20 mouse cellular contexts compared by ENCODE assay signal in the genomic region with DNA sequence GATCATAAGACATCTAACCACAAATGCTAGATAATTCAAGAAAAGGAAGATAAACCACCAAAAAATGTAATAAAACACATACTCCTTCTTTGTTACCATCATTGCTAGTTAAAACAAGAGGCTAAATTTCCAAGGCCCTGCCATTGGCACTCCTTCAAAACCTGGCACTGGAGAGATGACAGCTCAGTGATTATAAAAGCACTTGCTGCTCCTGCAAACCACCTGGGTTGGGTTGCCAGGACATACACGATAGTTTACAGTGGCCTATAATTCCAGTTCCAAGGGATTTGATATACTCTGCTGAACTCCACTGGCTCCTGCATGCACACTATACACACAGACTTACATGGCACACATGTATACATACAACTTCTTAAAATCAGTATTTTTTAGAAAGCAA. TPM values are rescaled to one million over a fixed set of nuclear protein-coding genes. Genes with fewer than 3 reads are reported as not detected.
DNase-seq lines count a peak whose midpoint lies in the region; ATAC-seq lines count a peak whose summit lies in the region.
"Had no signal": no experiment of that assay in that cellular context is flagged by ENCODE, and none has a peak within 500 bp of the region (broad histone marks: within the 10 kb centered on the region; RNA-seq: fewer than 3 reads in every experiment).

No protein-coding gene starts in this region.

- intact Hi-C loops in left cerebral cortex, postnatal 36 days (cut with DNase I) = no loop called here

- peak; percentile 76 for ATAC-seq in cerebellum, adult (ENCODE audit: insufficient number of reproducible peaks, low FRiP score, low TSS enrichment)
- ATAC-seq: CD4-positive, CD25-positive, alpha-beta regulatory T cell, adult 4 months; forebrain, embryonic 16.5 days; hindbrain, embryonic 16.5 days; lung, postnatal 0 days; midbrain, embryonic 13.5 days had no signal

- no peak for DNase-seq in cerebellum, postnatal 4 days (ENCODE audit: low spot score in 2 of 2)
- peak; percentile 84 for DNase-seq in brain, adult 2 months (ENCODE audit: low read depth, low spot score)
- DNase-seq in cerebellum, adult 8-10 months = peak; percentile 40
- peak; percentile 45 to 72 for DNase-seq in cerebellum, postnatal 25 days
- no peak for DNase-seq in left cerebral cortex, postnatal 36 days (ENCODE audit: low spot score in 2 of 2)
- no peak for DNase-seq in left cerebral cortex, adult 8-10 months (ENCODE audit: low spot score in 2 of 2)
- no peak for DNase-seq in thymus, postnatal 14 days
- DNase-seq: gastrocnemius, adult 2 months; heart, postnatal 14 days; kidney, adult 2 months; kidney, postnatal 36 days; liver, embryonic 13.5 days; lung, adult 18-20 months; lung, postnatal 4 days had no signal

RNA-seq across cellular contexts. Expression of a gene that starts 16.6 kb away (rescaled TPM):
- total RNA-seq in left cerebral cortex, postnatal 36 days (2021) = 100 to 1,000 TPM; 152 to 159 TPM
- total RNA-seq in left cerebral cortex, adult 8-10 months (2022) = 100 to 1,000 TPM; 136 to 177 (median 147) TPM

Comparison
In these comparisons a context has a peak if more than half of its experiments do, and no peak if none do; other contexts are left out.
1. DNase-seq: peak in brain, adult 2 months (single experiment), cerebellum, adult 8-10 months (single experiment) and cerebellum, postnatal 25 days (2 of 2); none in cerebellum, postnatal 4 days (0 of 2), left cerebral cortex, postnatal 36 days (0 of 2), left cerebral cortex, adult 8-10 months (0 of 2) and thymus, postnatal 14 days (single experiment).